Mouse (Mus musculus): ENCODE data around the gene Sugct. TPM values are rescaled to one million over a fixed set of nuclear protein-coding genes. Genes with fewer than 3 reads are reported as not detected.

Gene Sugct
- 1.6 and 3.0 TPM in 2 replicates for total RNA-seq (2017)

GRCm38 (mm10) chr13:17694911-17695699, at the start of gene Sugct, which contains the start of gene Mplkip:
Sugct (minus strand) TSS chr13:17695553.
Mplkip (plus strand) TSS chr13:17695192.
- peak; percentile 93 for ATAC-seq (replicated peaks; ENCODE audit: low read depth, poor library complexity, severe bottlenecking)

- ATAC-seq (replicated peaks; ENCODE audit: low read depth, poor library complexity, severe bottlenecking), result no peak
These were observed 33.4 kb upstream of the Sugct start for GRCm38 (mm10) chr13:17728798-17729197.

GRCm38 (mm10) chr13:17727922-17728321, 32.6 kb upstream of the Sugct start:
- ATAC-seq (replicated peaks; ENCODE audit: low read depth, poor library complexity, severe bottlenecking), result no peak

- no peak for ATAC-seq (replicated peaks; ENCODE audit: low read depth, poor library complexity, severe bottlenecking)
These were observed 22.0 kb upstream of the Sugct start for GRCm38 (mm10) chr13:17717357-17717756.

- no peak for ATAC-seq (replicated peaks; ENCODE audit: low read depth, poor library complexity, severe bottlenecking)
These were observed 13.5 kb upstream of the Sugct start for GRCm38 (mm10) chr13:17708784-17709311.

GRCm38 (mm10) chr13:17705188-17705826, 10.0 kb upstream of the Sugct start:
- ATAC-seq (replicated peaks; ENCODE audit: low read depth, poor library complexity, severe bottlenecking), result no peak

GRCm38 (mm10) chr13:17702311-17702710, 7.0 kb upstream of the Sugct start:
- ATAC-seq (replicated peaks; ENCODE audit: low read depth, poor library complexity, severe bottlenecking), result no peak

GRCm38 (mm10) chr13:17701322-17701721, 6.0 kb upstream of the Sugct start:
- peak; percentile 32; the same call in 1 of the 2 replicates for ATAC-seq (replicated peaks; ENCODE audit: low read depth, poor library complexity, severe bottlenecking)

GRCm38 (mm10) chr13:17700090-17700715, 4.8 kb upstream of the Sugct start:
- ATAC-seq (replicated peaks; ENCODE audit: low read depth, poor library complexity, severe bottlenecking), result no peak

- no peak for ATAC-seq (replicated peaks; ENCODE audit: low read depth, poor library complexity, severe bottlenecking)
These were observed 686 bp upstream of the Sugct start for GRCm38 (mm10) chr13:17695898-17696580.

- peak; percentile 26 for ATAC-seq (replicated peaks; ENCODE audit: low read depth, poor library complexity, severe bottlenecking)
These were observed 939 bp downstream of the Sugct start for GRCm38 (mm10) chr13:17694414-17694813.

- no peak for ATAC-seq (replicated peaks; ENCODE audit: low read depth, poor library complexity, severe bottlenecking)
These were observed 1.5 kb downstream of the Sugct start for GRCm38 (mm10) chr13:17693816-17694215.

- no peak for ATAC-seq (replicated peaks; ENCODE audit: low read depth, poor library complexity, severe bottlenecking)
These were observed 3.9 kb downstream of the Sugct start for GRCm38 (mm10) chr13:17691436-17691835.

- no peak for ATAC-seq (replicated peaks; ENCODE audit: low read depth, poor library complexity, severe bottlenecking)
These were observed 4.7 kb downstream of the Sugct start for GRCm38 (mm10) chr13:17690686-17691085.

GRCm38 (mm10) chr13:17689461-17689860, 5.9 kb downstream of the Sugct start:
- no peak for ATAC-seq (replicated peaks; ENCODE audit: low read depth, poor library complexity, severe bottlenecking)

- ATAC-seq (replicated peaks; ENCODE audit: low read depth, poor library complexity, severe bottlenecking), result no peak
These were observed 24.2 kb downstream of the Sugct start for GRCm38 (mm10) chr13:17671122-17671521.

- no peak for ATAC-seq (replicated peaks; ENCODE audit: low read depth, poor library complexity, severe bottlenecking)
These were observed 28.0 kb downstream of the Sugct start for GRCm38 (mm10) chr13:17667380-17667779.

GRCm38 (mm10) chr13:17642294-17642693, 53.1 kb downstream of the Sugct start:
- ATAC-seq (replicated peaks; ENCODE audit: low read depth, poor library complexity, severe bottlenecking), result peak; percentile 60; the same call in 1 of the 2 replicates

GRCm38 (mm10) chr13:17638008-17638407, 57.3 kb downstream of the Sugct start:
- no peak for ATAC-seq (replicated peaks; ENCODE audit: low read depth, poor library complexity, severe bottlenecking)

- ATAC-seq (replicated peaks; ENCODE audit: low read depth, poor library complexity, severe bottlenecking), result no peak
These were observed 68.2 kb downstream of the Sugct start for GRCm38 (mm10) chr13:17627108-17627507.
